Mouse (Mus musculus) embryo, embryonic 11 days (tissue): Measurements from ENCODE around the gene Zc3h7a.

Experiments used
- DNase-seq: peaks from one replicate; pipeline ENCODE4 v3.0.0-alpha.2; 2015

Zc3h7a gene

DNA sequence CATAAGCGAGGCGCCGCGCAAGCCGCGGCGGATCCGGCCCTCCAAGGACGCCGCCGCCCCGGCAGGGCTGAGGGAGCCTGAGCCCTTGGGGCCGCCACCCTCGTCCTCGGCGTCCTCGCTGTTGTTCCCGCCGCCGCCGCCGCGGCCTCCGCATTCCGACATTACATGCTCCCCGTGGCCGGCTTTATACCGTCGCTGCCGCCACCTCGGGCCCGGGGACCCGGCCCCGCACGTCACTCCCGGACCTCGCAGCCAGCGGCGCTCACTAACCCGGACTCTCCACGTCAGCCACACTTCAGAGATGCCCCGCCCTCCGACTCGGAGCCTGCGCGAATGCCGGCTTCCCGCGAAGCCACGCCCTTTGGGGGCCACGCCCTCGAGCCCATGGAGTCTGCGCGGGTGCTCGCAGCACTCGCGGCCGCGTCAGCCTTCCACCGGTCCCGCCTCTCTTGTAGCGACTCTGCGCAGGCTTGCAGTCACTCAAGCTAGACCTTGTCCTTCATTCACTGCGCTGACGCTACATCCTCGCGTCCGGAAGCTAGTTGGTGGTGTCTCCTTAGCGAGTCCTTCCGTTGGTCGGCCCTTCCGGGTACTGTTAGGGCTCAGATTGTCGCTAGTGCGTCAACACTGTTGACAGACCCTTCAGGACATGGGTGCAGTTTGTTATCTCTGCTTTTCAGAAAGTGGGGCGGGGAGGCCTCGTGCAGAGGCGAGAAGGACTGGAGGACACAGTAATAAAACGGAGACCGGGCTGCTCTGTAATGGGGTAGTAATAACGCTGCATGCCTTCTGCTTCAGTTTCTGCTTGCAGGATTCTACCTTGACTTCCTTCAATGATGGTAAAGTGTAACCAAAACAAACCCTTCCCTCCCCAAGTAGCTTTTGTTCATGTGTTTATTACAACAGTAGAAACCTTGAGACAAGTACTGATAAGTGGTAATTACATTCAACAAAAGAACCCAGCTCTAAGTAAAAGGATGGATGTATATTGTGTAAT, 41.5 kb downstream of the Zc3h7a start, which contains the start of gene Txndc11:
Gene Txndc11, minus strand, starts transcription at position 303 of the 997 bp plus-strand sequence.
- peak; percentile 100 for DNase-seq

- peak; percentile 15 for DNase-seq
These were observed 42.5 kb downstream of the Zc3h7a start for GRCm38 (mm10) chr16:11133476-11134347.

- DNase-seq, result peak; percentile 39
These were observed 43.4 kb downstream of the Zc3h7a start for GRCm38 (mm10) chr16:11132839-11133238.

DNA sequence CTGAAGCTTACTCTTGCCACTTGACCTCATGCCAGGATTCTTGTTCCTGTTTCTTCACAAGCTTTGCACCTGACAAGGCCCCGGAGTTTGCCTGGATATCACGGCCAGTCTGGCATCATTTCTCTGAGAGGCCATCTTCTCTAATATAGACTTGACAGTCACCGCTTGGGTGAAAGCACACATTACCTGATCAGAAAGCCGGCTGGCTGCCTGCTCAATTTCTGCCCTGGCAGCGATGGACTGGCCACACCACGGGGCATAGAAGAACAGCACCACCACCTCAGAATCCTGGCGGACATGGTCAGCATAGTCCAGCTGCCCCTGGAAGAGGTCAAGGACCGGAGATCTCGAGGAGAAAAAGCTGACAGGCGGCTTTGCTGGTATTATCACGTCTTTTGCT, 47.9 kb downstream of the Zc3h7a start:
- DNase-seq, result no peak

DNA sequence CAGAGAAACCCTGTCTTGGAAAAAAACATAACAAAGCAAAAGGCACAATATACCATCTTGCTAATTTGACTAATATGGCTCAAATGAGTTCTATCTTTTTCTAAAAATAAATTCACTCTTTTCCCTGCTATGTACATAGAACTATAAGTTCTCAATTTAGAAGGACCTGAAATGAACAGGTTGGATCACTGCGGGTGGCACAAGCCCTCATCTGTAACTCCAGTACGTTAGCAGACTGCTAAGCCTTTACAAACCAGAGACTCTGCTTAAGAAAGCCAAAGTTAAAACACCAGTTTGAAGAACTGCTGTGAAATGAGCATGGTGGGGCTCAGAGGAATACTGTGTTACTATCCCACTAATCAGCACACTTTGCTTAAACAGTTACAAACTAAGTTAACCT, 50.8 kb downstream of the Zc3h7a start:
- no peak for DNase-seq

- DNase-seq, result no peak
These were observed 52.1 kb downstream of the Zc3h7a start for GRCm38 (mm10) chr16:11124110-11124509.

DNA sequence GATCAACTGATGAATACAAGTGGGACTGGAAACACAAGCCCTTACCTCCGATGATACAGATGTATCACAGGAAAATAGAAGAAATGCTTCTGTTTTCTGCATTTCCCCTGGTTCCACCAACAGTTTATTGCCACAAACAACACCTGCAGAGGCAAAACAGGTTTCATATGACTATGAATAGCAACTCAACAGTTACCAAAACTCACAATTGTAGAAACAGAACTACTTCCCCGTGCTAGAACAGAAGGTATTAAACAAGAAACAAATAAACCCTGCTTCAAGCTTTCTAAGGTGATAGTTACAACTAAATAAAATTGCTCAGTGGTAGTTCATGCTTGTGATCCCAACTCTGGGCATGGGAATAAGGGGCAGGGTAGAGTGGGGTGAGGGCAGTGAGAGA, 53.6 kb downstream of the Zc3h7a start:
- no peak for DNase-seq

- DNase-seq, result peak; percentile 43
These were observed 66.9 kb downstream of the Zc3h7a start for GRCm38 (mm10) chr16:11109198-11109740.

- no peak for DNase-seq
These were observed 71.3 kb downstream of the Zc3h7a start for GRCm38 (mm10) chr16:11104905-11105304.

GRCm38 (mm10) chr16:11097301-11097700, 78.9 kb downstream of the Zc3h7a start:
- DNase-seq, result no peak

DNA sequence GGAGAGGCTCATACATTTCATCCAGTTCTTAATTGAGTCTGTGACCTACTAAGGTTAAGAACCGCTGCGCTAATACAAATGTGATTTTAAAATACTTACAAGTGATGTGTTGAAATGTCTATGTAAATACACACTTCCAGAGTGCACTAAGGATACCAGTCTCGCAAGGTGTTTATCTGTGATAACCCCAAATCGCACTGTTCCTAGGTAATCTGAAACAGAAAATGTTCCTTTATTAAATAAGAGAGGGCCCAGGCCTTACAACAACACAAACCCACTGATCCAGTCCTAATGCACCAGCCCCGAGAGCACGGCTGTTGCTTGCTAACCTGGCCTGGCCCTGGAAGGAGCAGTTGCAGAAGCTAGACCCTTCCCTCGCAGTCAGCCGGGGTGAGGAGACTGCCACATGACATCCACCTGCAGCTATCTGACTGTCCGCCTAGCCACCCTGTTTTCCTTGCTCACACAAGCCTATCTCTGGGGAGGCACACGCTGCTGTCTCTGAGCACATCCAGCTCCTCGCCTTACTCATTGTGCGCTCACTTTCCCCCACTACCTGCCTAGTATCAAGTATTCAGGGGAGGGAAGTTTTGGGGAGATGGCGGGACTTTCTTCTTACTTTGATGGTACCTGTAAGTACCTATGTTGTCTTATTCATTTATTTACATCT, 82.3 kb downstream of the Zc3h7a start:
- DNase-seq, result no peak

- no peak for DNase-seq
These were observed 83.7 kb downstream of the Zc3h7a start for GRCm38 (mm10) chr16:11092523-11092922.

DNA sequence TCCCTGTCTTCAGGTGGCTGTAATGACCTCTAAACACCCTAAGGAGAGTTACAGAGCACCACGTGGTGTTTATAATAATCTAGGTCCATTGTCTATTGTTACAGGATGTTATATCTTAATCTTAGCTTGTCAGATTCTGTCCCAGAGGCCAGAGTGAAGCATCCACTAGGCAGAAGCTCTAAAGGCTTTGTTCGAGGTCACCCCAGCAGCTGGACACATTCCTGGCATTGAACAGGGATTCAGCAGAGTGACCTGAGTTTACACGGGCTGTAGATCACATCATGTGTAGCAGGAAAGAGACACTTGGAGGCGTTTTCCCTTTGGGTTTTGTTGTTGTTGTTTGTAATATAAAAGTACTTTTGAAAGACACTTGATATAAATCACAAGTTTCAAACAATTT, 84.1 kb downstream of the Zc3h7a start:
- DNase-seq, result no peak

- no peak for DNase-seq
These were observed 85.2 kb downstream of the Zc3h7a start for GRCm38 (mm10) chr16:11090836-11091570.

- DNase-seq, result no peak
These were observed 89.2 kb downstream of the Zc3h7a start for GRCm38 (mm10) chr16:11086856-11087588.
